Mouse (Mus musculus) stomach, embryonic 15.5 days (tissue): ENCODE measurements around the gene Plk5. TPM values are rescaled to one million over a fixed set of nuclear protein-coding genes. Genes with fewer than 3 reads are reported as not detected.

Source experiments
- ATAC-seq: fragments of 200-750 bp; cut with Nextera tagmentation; 2 replicates; pipeline ENCODE4 v1.8.0; 2017; ENCODE audit warnings: low read depth, moderate number of reproducible peaks, moderate TSS enrichment; ENCODE audit not compliant: insufficient read depth, low FRiP score
- H3K27ac ChIP-seq: fragments of 300-500 bp; sonication (generic); 2 replicates; pipeline ENCODE4 v1.5.1; 2015; ENCODE audit warnings: mild to moderate bottlenecking, inconsistent platforms
- H3K27me3 ChIP-seq: fragments of 300-500 bp; sonication (generic); replicated peaks from 2 replicates; pipeline ENCODE4 v1.6.1; 2015; ENCODE audit warnings: inconsistent platforms
- H3K36me3 ChIP-seq: fragments of 300-500 bp; sonication (generic); 2 replicates; pipeline ENCODE4 v1.6.1; 2015; ENCODE audit warnings: inconsistent platforms
- H3K4me1 ChIP-seq: fragments of 300-500 bp; sonication (generic); 2 replicates; pipeline ENCODE4 v1.6.1; 2015; ENCODE audit warnings: inconsistent platforms
- H3K4me2 ChIP-seq: fragments of 300-500 bp; sonication (generic); 2 replicates; pipeline ENCODE4 v1.6.1; 2015; ENCODE audit warnings: mild to moderate bottlenecking, inconsistent platforms
- H3K4me3 ChIP-seq: fragments of 300-500 bp; sonication (generic); replicated peaks from 2 replicates; pipeline ENCODE4 v1.5.1; 2015; ENCODE audit warnings: inconsistent platforms
- H3K9ac ChIP-seq: fragments of 300-500 bp; sonication (generic); 2 replicates; pipeline ENCODE4 v1.6.1; 2015; ENCODE audit warnings: inconsistent platforms
- H3K9me3 ChIP-seq: fragments of 300-500 bp; sonication (generic); 2 replicates; pipeline ENCODE4 v1.6.1; 2016; ENCODE audit warnings: inconsistent platforms
- WGBS: fragments of 180-500 bp; shearing (Covaris S2); methylation state at CpG from one replicate; pipeline ENCODE4 v1.1.7; 2015; 5-methylcytosine and 5-hydroxymethylcytosine counted together
- polyA plus RNA-seq: library from polyadenylated mRNA; unstranded; fragments of >200 nt; fragmentation: Nextera tagmentation; extraction: Ambion mirVana; gene quantifications from 2 replicates; pipeline ENCODE4 v1.2.1, GENCODE M21; 2015

The Plk5 gene
- polyA plus RNA-seq, 1 experiment from 2014 or later = 0.30 TPM

- H3K27me3 ChIP-seq = no peaks in the 10 kb centered on the region
- no peak overlapping the region for H3K4me3 ChIP-seq
- no peak overlapping the region for H3K9ac ChIP-seq
- H3K4me2 ChIP-seq = no peak overlapping the region
- 48% methylated on average over 5 of the region's 5 CpGs for WGBS
- H3K36me3 ChIP-seq = no peaks in the 10 kb centered on the region
- ATAC-seq = no peak
- no peaks in the 10 kb centered on the region for H3K9me3 ChIP-seq
- no peak overlapping the region for H3K27ac ChIP-seq
- no peaks in the 10 kb centered on the region for H3K4me1 ChIP-seq
These were observed 11.7 kb downstream of the Plk5 start for GRCm38 (mm10) chr10:80367954-80368353.

DNA sequence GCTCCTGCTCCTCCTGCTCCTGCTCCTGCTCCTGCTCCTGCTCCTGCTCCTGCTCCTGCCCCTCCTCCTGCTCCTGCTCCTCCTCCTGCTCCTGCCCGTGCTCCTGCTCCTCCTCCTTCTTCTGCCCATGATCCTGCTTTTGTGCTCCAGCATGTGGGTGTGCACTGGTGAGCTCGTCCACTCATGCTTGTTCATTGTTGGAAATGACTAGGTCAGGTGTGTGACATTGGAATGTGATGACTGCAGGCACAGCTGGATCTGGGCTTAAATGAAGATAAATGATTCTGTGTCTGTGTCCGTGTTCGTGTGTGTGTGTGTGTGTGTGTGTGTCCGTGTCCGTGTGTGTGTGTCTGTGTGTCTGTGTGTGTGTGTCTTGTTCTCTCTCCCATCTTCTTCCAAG, 12.1 kb downstream of the Plk5 start:
- no peak overlapping the region for H3K4me3 ChIP-seq
- H3K27ac ChIP-seq = no peak overlapping the region
- H3K4me2 ChIP-seq = no peak overlapping the region
- H3K27me3 ChIP-seq = no peaks in the 10 kb centered on the region
- H3K9me3 ChIP-seq = no peaks in the 10 kb centered on the region
- H3K36me3 ChIP-seq = no peaks in the 10 kb centered on the region
- no peak for ATAC-seq
- H3K9ac ChIP-seq = no peak overlapping the region
- WGBS = 81% methylated on average over 6 of the region's 6 CpGs
- H3K4me1 ChIP-seq = no peaks in the 10 kb centered on the region

DNA sequence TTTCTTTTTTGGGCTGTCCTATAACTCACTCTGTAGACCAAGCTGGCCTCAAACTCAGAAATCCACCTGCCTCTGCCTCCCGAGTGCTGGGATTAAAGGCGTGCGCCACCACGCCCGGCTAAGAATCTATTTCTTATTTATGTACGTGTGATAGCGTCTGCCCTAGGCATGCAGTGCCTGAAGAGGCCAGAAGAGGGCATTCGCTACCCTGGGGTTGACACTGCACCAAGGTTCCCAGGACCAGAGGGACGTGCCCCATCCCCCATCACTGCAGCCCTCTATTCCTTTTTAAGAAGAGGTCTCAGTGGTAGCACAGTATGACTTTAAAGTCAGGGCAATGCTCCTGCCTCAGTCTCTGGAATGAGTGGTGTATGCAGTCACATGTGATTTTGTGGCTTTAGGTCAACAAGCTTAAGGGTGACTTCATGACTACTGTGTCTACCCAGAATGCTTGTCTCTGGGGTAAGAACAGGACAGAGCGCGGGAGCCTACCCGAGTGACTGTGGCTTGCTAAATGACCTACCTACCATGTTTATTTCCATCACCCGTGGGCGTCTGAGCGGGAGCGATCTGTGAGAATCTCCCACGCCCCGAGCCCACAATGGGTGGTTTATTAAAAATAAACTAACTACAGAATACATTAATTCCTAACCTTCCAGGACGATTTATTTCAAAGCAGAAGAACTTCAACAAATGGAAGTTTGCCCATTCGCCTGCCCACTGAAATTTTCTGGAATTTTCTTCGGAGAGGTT, 13.9 kb downstream of the Plk5 start:
- H3K27me3 ChIP-seq = no peaks in the 10 kb centered on the region

GRCm38 (mm10) chr10:80371411-80371966, 15.2 kb downstream of the Plk5 start:
- WGBS = 4% methylated on average over 12 of the region's 12 CpGs

More for the DNA sequence above, 13.9 kb downstream of the Plk5 start:
- no peak overlapping the region for H3K4me3 ChIP-seq
- no peak overlapping the region for H3K4me2 ChIP-seq
- no peaks in the 10 kb centered on the region for H3K36me3 ChIP-seq
- ATAC-seq = no peak
- WGBS = 76% methylated on average over 21 of the region's 21 CpGs
- no peaks in the 10 kb centered on the region for H3K4me1 ChIP-seq
- H3K27ac ChIP-seq = no peak overlapping the region
- H3K9ac ChIP-seq = no peak overlapping the region
- H3K9me3 ChIP-seq = no peaks in the 10 kb centered on the region

GRCm38 (mm10) chr10:80371983-80372382, 15.7 kb downstream of the Plk5 start:
- H3K27ac ChIP-seq = no peak overlapping the region
- H3K9ac ChIP-seq = no peak overlapping the region
- no peaks in the 10 kb centered on the region for H3K36me3 ChIP-seq
- H3K9me3 ChIP-seq = no peaks in the 10 kb centered on the region
- no peaks in the 10 kb centered on the region for H3K4me1 ChIP-seq
- H3K4me3 ChIP-seq = no peak overlapping the region
- 49% methylated on average over 9 of the region's 9 CpGs for WGBS
- H3K27me3 ChIP-seq = no peaks in the 10 kb centered on the region
- H3K4me2 ChIP-seq = peak overlapping the region; percentile 28
- ATAC-seq = no peak

More at GRCm38 (mm10) chr10:80371411-80371966, 15.2 kb downstream of the Plk5 start:
- H3K9ac ChIP-seq = no peak overlapping the region
- peak overlapping the region; percentile 28 for H3K4me2 ChIP-seq
- H3K4me1 ChIP-seq = no peaks in the 10 kb centered on the region
- H3K27me3 ChIP-seq = no peaks in the 10 kb centered on the region
- H3K4me3 ChIP-seq = peak overlapping the region; percentile 17; the same call in 1 of the 2 replicates
- H3K36me3 ChIP-seq = no peaks in the 10 kb centered on the region
- peak; percentile 44 for ATAC-seq
- H3K27ac ChIP-seq = no peak overlapping the region
- H3K9me3 ChIP-seq = no peaks in the 10 kb centered on the region

DNA sequence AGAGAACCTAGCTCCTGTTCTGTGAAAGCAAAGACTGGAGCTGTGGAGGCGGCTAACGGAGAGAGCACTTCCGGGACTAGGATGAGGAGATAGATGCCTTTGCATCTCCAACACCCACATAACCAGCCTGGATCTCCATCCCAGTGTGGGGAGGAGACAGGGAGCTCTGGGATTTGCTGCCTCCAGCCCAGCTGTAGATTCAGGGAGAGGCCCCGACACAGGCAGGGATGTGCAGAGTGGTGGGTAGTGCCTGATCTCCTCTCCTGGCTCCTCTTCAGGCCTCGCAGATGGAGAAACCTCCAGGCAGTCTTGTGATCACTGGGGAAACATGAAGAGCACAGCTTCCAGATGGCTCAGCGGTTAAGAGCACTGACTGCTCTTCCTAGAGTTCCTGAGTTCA, 16.4 kb downstream of the Plk5 start:
- Histone ChIP-seq H3K4me3 (no peak overlapping the region), H3K9me3 (no peaks in the 10 kb centered on the region), H3K4me2 (no peak overlapping the region), H3K9ac (no peak overlapping the region), H3K27me3 (no peaks in the 10 kb centered on the region), H3K36me3 (no peaks in the 10 kb centered on the region), H3K4me1 (no peaks in the 10 kb centered on the region), H3K27ac (no peak overlapping the region)
- WGBS = 82% methylated on average over 6 of the region's 6 CpGs
- no peak for ATAC-seq

DNA sequence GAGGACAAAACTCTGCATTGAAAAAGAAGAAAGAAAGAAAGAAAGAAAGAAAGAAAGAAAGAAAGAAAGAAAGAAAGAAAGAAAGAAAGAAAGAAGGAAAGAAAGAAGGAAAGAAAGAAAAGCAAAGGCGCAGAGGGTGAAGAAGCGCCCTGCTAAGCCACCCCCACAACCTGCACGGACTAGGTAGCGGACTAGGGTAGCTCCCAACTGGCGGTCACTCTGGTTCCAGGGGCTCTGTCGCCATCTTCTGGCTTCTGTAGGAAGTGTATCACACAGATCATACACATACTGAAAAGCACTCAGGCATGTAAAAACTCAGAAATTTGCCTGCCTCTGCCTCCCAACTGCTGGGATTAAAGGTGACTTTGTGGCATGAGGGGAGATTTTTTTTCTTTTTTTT, 17.8 kb downstream of the Plk5 start:
- Histone ChIP-seq H3K36me3 (no peaks in the 10 kb centered on the region), H3K4me2 (no peak overlapping the region), H3K27ac (no peak overlapping the region), H3K9ac (no peak overlapping the region), H3K27me3 (no peaks in the 10 kb centered on the region), H3K4me3 (no peak overlapping the region), H3K4me1 (no peaks in the 10 kb centered on the region), H3K9me3 (no peaks in the 10 kb centered on the region)
- WGBS = 24% methylated on average over 6 of the region's 6 CpGs
- no peak for ATAC-seq

- Histone ChIP-seq H3K4me3 (no peak overlapping the region), H3K4me2 (no peak overlapping the region), H3K36me3 (peaks cover 11% of the 10 kb centered on the region), H3K9me3 (no peaks in the 10 kb centered on the region), H3K9ac (no peak overlapping the region), H3K27me3 (no peaks in the 10 kb centered on the region), H3K4me1 (no peaks in the 10 kb centered on the region), H3K27ac (no peak overlapping the region)
- WGBS = 5% methylated on average over 7 of the region's 7 CpGs
- no peak for ATAC-seq
These were observed 19.9 kb downstream of the Plk5 start for GRCm38 (mm10) chr10:80376160-80376559.

GRCm38 (mm10) chr10:80377716-80378115, 21.5 kb downstream of the Plk5 start:
- Histone ChIP-seq H3K4me2 (no peak overlapping the region), H3K9me3 (no peaks in the 10 kb centered on the region), H3K4me3 (no peak overlapping the region), H3K27ac (no peak overlapping the region), H3K27me3 (no peaks in the 10 kb centered on the region), H3K36me3 (peaks cover 26% of the 10 kb centered on the region), H3K9ac (no peak overlapping the region), H3K4me1 (no peaks in the 10 kb centered on the region)
- 45% methylated on average over 10 of the region's 10 CpGs for WGBS
- no peak for ATAC-seq

DNA sequence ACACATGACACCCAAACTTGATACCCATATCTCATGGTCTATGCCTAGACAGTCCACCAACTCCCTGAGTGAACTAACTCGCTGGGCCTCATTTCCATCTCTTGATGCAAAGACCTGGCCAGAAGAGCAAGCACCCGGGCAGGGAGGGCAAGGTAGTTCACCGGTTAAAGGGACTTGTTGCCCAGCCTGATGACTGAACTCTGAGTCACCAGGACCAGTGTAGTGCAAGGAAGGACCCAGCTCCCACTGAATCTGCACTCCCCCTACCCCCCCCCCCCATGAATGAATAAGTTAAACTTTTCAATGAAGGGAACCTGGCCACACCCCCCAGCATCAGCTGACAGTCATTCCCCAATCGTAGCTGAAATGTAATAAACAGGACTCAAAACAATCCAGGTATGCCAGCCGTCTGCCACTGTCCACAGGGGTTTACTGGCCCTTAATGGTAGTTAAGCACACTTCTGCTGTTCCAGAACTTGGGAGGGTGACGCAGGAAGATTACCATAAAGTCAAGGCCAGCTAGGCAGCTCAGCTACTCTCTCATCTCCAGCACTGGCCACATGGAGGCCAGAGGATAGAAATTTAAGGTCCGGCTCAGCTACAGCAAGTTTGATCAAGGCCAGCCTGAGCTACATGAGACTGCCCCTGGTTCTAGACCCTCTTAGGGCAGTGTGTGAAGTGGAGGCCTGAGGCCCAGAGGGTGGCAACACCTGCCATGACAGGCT, 26.5 kb downstream of the Plk5 start:
- 81% methylated on average over 7 of the region's 7 CpGs for WGBS
- H3K4me1 ChIP-seq = peaks cover 21% of the 10 kb centered on the region
- H3K36me3 ChIP-seq = peaks cover 26% of the 10 kb centered on the region
- H3K27me3 ChIP-seq = no peaks in the 10 kb centered on the region
- no peak for ATAC-seq
- no peak overlapping the region for H3K27ac ChIP-seq
- no peak overlapping the region for H3K4me2 ChIP-seq
- no peak overlapping the region for H3K4me3 ChIP-seq
- no peaks in the 10 kb centered on the region for H3K9me3 ChIP-seq
- H3K9ac ChIP-seq = no peak overlapping the region

GRCm38 (mm10) chr10:80383431-80383830, 27.2 kb downstream of the Plk5 start:
- H3K4me1 ChIP-seq = peaks cover 27% of the 10 kb centered on the region
- no peaks in the 10 kb centered on the region for H3K9me3 ChIP-seq
- ATAC-seq = no peak
- H3K4me2 ChIP-seq = no peak overlapping the region
- WGBS = 58% methylated on average over 4 of the region's 4 CpGs
- H3K4me3 ChIP-seq = no peak overlapping the region
- no peak overlapping the region for H3K27ac ChIP-seq
- peaks cover 26% of the 10 kb centered on the region for H3K36me3 ChIP-seq
- no peak overlapping the region for H3K9ac ChIP-seq
- no peaks in the 10 kb centered on the region for H3K27me3 ChIP-seq

DNA sequence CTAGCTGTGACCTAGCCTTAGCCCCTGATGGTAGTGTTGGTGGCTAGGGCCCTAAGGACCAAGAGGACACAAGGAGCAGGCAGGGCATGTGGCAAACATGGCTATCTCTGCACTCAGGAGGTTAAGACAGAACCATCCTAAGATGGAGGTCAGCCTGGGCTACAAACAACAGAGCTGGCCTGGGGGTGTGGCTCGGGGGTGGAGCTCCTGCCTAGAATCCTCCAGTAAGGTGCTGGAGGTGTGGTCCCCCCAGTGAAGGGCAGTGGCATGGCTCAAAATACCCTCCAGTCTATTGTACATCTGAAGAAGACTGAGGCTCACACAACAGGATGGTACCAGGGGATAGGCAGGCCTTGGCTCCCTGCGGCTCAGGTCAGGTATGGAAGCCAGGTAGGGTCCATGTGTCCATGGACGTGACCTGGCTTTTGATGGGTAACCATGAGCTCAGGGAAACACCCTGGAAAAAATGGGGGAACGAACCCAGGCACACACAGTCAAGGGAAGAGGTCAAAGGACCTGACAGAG, 27.9 kb downstream of the Plk5 start:
- WGBS = 78% methylated on average over 4 of the region's 4 CpGs
- peak overlapping the region; percentile 88 for H3K4me2 ChIP-seq
- ATAC-seq = no peak
- H3K4me3 ChIP-seq = no peak overlapping the region
- H3K9me3 ChIP-seq = no peaks in the 10 kb centered on the region
- H3K27me3 ChIP-seq = no peaks in the 10 kb centered on the region
- peaks cover 26% of the 10 kb centered on the region for H3K36me3 ChIP-seq
- peaks cover 31% of the 10 kb centered on the region for H3K4me1 ChIP-seq
- no peak overlapping the region for H3K27ac ChIP-seq
- H3K9ac ChIP-seq = no peak overlapping the region
